Mouse (Mus musculus) bone marrow macrophage, adult 2 months (primary cell): ENCODE data around the gene Trim13.

ENCODE experiments used
- CTCF ChIP-seq: IDR thresholded peaks from 2 replicates; pipeline ENCODE4 v1.5.1; 2012; ENCODE audit warnings: low read depth, mild to moderate bottlenecking, low read length, moderate library complexity
- POLR2A ChIP-seq: IDR thresholded peaks from 2 replicates; pipeline ENCODE4 v1.6.1; 2012; ENCODE audit warnings: mild to moderate bottlenecking, low read depth, low read length, borderline replicate concordance

- TF ChIP-seq CTCF (peak; percentile 96), POLR2A (no peak)
Measured at GRCm38 (mm10) chr14:61571366-61571765, 26.7 kb upstream of the Trim13 start.
